6 mouse cellular contexts compared by ENCODE assay signal in the genomic region with DNA sequence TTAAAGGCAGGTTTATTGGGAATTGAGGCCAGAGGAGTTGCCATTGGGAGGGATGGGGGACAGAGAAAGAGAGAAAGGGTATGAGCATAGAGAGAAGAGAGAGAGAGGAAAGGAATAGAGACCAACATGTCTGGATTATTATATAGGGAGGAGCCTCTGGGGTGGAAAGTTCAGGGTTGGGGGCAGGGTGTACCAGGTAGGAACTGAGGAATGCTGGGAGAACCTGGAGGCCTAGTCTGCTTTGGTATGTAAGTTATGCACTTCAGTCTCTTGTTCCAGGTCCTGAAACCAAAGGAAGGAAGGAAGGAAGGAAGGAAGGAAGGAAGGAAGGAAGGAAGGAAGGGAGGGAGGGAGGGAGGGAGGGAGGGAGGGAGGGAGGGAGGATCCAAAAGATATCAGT.
DNase-seq lines count a peak whose midpoint lies in the region; ATAC-seq lines count a peak whose summit lies in the region.
"Not testable (repeated sequence)": the region's sequence is repeated elsewhere in the genome, so short reads cannot be mapped to it uniquely, and the experiment has no call there.

No protein-coding gene starts in this region.

- H3K27ac ChIP-seq in forebrain, embryonic 10.5 days, result peak overlapping the region; percentile 48; the same call in 1 of the 2 replicates
- H3K27ac ChIP-seq in heart, embryonic 10.5 days, result peak overlapping the region; percentile 75; the same call in 1 of the 2 replicates
- peak overlapping the region; percentile 55 for H3K27ac ChIP-seq in lung, embryonic 16.5 days (ENCODE audit: low read length)

- H3K9me3 ChIP-seq in forebrain, embryonic 10.5 days; heart, embryonic 10.5 days; lung, embryonic 16.5 days (ENCODE audit: control insufficient read depth, low read length): not testable (repeated sequence)

- H3K4me3 ChIP-seq in forebrain, embryonic 10.5 days; heart, embryonic 10.5 days; lung, embryonic 16.5 days (ENCODE audit: low read length): not testable (repeated sequence)

- H3K27me3 ChIP-seq in forebrain, embryonic 10.5 days (ENCODE audit: poor library complexity, severe bottlenecking), result peaks cover 15% of the 10 kb centered on the region; the same call in 1 of the 2 replicates
- H3K27me3 ChIP-seq in heart, embryonic 10.5 days (ENCODE audit: insufficient read depth, poor library complexity, severe bottlenecking); lung, embryonic 16.5 days (ENCODE audit: control insufficient read depth, insufficient read depth, low read depth, low read length): not testable (repeated sequence)

- not testable (repeated sequence) for H3K9ac ChIP-seq in lung, embryonic 16.5 days (ENCODE audit: low read length)

- not testable (repeated sequence) for H3K4me2 ChIP-seq in lung, embryonic 16.5 days (ENCODE audit: low read depth, low read length)

- not testable (repeated sequence) for H3K36me3 ChIP-seq in forebrain, embryonic 10.5 days (replicated peaks); heart, embryonic 10.5 days; lung, embryonic 16.5 days (ENCODE audit: control insufficient read depth, insufficient read depth, low read length)

- H3K4me1 ChIP-seq in forebrain, embryonic 10.5 days, result peaks cover 34% of the 10 kb centered on the region
- peaks cover 25% of the 10 kb centered on the region for H3K4me1 ChIP-seq in heart, embryonic 10.5 days
- not testable (repeated sequence) for H3K4me1 ChIP-seq in lung, embryonic 16.5 days (replicated peaks; ENCODE audit: control insufficient read depth, insufficient read depth, low read length)

- ATAC-seq in lung, embryonic 16.5 days (ENCODE audit: low read depth), result not testable (repeated sequence)

- DNase-seq in ES-CJ7 (ENCODE audit: low read depth, low spot score) (peak; percentile 59), R1 (ENCODE audit: low read depth, low spot score) (peak; percentile 85)
- not testable (repeated sequence) for DNase-seq in forebrain, embryonic 10.5 days (ENCODE audit: extremely low spot score, low spot score); heart, embryonic 10.5 days (ENCODE audit: low spot score)
- peak; percentile 6 for DNase-seq in lung, postnatal 36 days
